Mouse (Mus musculus): Measurements from ENCODE around the gene Cggbp1. TPM values are rescaled to one million over a fixed set of nuclear protein-coding genes. Genes with fewer than 3 reads are reported as not detected.
"Not testable (repeated sequence)": the region's sequence is repeated elsewhere in the genome, so short reads cannot be mapped to it uniquely, and the experiment has no call there.

Cggbp1 gene
- total RNA-seq (2021): 10 to 100 TPM; 53.8 to 57.8 TPM

DNA sequence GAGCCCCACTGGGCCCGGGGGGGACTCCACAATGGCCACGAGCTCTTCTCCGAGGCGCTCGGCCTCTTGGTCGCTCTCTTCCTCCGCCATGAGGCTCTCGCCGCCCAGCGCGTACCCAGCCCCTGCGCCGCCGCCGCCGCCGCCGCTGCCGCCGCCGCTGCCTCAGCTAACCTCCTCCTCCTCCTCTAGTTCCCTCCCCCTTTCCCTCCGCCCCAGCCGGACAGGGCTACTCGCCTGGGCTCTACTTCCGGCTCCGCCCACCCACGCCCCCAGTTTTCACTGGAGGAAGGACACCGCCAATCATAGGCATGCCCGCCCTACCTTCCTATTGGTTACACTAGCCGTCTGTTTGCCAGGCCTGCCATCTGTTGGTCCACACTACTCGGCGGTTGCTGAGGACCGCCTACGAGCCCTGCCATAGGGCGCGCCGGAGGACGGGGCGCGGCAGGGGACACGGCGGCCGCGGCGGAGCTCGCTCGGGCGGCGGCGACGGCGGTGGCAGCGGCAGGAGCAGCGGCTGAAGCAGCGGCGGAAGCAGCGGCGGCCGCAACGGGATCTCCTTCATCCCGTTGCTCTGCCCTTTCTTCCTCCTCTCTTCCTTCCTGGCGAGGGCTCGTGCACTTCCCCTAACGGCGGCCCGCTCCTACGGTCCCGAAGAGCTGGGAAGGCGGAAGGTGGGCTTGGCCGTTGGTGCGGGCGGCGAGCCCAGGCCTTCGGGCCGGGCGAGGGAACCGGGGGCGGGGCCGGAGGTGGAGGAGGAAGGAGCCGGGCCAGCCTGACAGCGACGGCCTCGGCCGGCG lies at the start of gene Cggbp1, which contains the start of gene Zfp654:
Gene Cggbp1 (plus strand): TSS at position 434 of the 800 bp plus-strand sequence.
Gene Zfp654 (minus strand): TSS at position 90 of the 800 bp plus-strand sequence.
- DNase-seq (ENCODE audit: extremely low spot score in 1 of 2, low spot score in 1 of 2): peak; percentile 96 to 98

DNA sequence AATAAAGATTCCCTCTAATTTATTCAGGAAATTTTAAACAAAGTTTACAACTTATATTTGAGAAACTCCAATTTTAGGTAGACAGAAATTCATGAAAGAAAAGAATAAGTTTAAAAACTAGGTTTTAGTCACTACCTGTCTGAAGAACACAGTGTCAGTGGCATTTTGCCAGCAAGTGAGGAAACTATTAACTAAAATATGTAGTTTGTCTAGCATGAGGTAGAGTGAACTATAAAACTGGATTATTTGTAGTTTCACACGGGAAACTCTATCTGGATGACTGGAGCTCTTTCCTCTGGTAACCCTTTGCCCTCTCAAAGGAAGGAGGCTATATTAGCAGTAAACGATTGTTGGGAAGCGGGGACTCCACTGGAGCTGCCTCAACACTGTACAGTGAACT lies 48.8 kb upstream of the Cggbp1 start:
- no peak for DNase-seq (ENCODE audit: extremely low spot score in 1 of 2, low spot score in 1 of 2)

GRCm38 (mm10) chr16:64817094-64817765 lies 34.6 kb upstream of the Cggbp1 start:
- no peak for DNase-seq (ENCODE audit: extremely low spot score in 1 of 2, low spot score in 1 of 2)

GRCm38 (mm10) chr16:64823890-64824289 lies 27.9 kb upstream of the Cggbp1 start:
- no peak for DNase-seq (ENCODE audit: extremely low spot score in 1 of 2, low spot score in 1 of 2)

DNA sequence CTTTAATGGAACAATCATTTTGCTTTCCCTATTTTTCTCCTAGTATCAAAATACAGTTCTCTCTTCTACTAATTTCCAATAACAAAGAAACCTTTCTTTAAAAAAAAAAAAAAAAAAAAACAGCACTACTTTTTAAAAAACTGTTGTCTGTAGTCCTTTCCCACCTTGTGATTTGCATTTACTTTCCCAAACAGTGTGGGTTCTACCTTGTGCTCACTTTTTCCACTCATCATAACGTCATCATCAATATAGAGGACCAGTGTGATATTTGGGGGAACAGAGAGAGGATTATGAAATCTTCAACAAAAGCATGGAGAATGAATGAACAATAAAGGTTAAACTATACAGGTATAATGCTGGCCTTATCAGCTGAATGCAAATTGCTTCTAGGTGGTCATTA lies 27.3 kb upstream of the Cggbp1 start:
- no peak for DNase-seq (ENCODE audit: extremely low spot score in 1 of 2, low spot score in 1 of 2)

GRCm38 (mm10) chr16:64830291-64830690 lies 21.5 kb upstream of the Cggbp1 start:
- DNase-seq (ENCODE audit: extremely low spot score in 1 of 2, low spot score in 1 of 2): no peak

GRCm38 (mm10) chr16:64835996-64836545 lies 15.7 kb upstream of the Cggbp1 start:
- DNase-seq (ENCODE audit: extremely low spot score in 1 of 2, low spot score in 1 of 2): no peak

DNA sequence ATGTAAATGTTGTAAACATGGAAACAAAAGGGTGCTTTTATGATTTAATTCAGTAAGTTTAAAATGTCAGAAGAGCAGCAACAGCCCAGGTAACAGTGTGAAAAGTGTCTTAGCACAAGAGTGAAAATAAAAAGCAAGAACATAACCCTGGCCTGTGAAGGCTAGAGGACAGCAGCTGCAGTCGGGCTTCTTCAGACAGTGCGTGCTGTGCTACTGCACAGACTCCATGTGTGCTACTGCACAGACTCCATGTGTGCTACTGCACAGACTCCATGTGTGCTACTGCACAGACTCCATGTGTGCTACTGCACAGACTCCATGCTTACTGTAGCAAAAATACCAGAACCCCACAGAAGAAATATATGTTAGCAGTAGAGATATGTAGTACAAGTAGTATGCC lies 15.1 kb upstream of the Cggbp1 start:
- DNase-seq (ENCODE audit: extremely low spot score in 1 of 2, low spot score in 1 of 2): no peak

- no peak for DNase-seq (ENCODE audit: extremely low spot score in 1 of 2, low spot score in 1 of 2)
These were observed 10.1 kb upstream of the Cggbp1 start for GRCm38 (mm10) chr16:64841481-64842373.

GRCm38 (mm10) chr16:64842374-64842729 lies 9.4 kb upstream of the Cggbp1 start:
- no peak for DNase-seq (ENCODE audit: extremely low spot score in 1 of 2, low spot score in 1 of 2)

DNA sequence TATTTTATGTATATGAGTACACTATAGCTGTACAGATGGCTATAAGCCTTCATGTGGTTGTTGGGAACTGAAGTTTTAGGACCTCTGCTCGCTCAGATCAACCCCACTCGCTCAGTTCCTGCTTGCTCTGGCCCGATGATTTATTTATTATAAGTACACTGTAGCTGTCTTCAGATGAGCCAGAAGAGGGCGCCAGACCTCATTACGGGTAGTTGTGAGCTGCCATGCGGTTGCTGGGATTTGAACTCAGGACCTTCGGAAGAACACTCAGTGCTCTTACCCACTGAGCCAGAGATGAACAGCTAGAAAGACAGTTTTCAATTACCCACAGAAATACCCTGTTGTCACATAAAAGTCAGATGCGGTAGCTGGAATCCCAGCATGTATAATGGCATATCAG lies 5.8 kb upstream of the Cggbp1 start:
- no peak for DNase-seq (ENCODE audit: extremely low spot score in 1 of 2, low spot score in 1 of 2)

- DNase-seq (ENCODE audit: extremely low spot score in 1 of 2, low spot score in 1 of 2): peak in 1 of 2 experiments; percentile 25
These were observed 1.3 kb upstream of the Cggbp1 start for GRCm38 (mm10) chr16:64850287-64851084.

- peak in 1 of 2 experiments; percentile 32 for DNase-seq (ENCODE audit: extremely low spot score in 1 of 2, low spot score in 1 of 2)
These were observed 672 bp upstream of the Cggbp1 start for GRCm38 (mm10) chr16:64851085-64851562.

GRCm38 (mm10) chr16:64852441-64852871 lies 660 bp downstream of the Cggbp1 start:
- peak; percentile 19 to 22 for DNase-seq (ENCODE audit: extremely low spot score in 1 of 2, low spot score in 1 of 2)

DNA sequence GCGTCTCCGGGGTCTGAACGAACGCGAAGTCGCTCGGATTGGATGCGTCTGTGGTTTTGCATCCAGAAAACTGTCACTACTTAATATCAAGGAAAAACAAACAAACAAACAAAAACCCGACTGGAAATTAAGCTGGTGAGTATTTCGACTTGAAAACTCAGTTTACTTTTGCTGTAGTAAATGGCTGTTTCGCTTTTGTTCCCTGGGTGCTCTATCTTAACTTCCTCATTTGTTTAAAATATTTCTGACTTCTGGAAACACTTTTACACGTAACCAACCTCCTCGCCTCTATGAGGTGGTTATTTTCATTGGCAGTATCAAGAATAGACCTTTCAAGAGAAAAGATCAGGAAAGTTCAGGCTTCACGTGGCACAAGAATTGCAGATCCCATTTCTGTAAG lies 1.1 kb downstream of the Cggbp1 start:
- DNase-seq (ENCODE audit: extremely low spot score in 1 of 2, low spot score in 1 of 2): no peak

- no peak for DNase-seq (ENCODE audit: extremely low spot score in 1 of 2, low spot score in 1 of 2)
These were observed 5.2 kb downstream of the Cggbp1 start for GRCm38 (mm10) chr16:64856946-64857345.

GRCm38 (mm10) chr16:64865841-64866240 lies 14.0 kb downstream of the Cggbp1 start:
- DNase-seq (ENCODE audit: extremely low spot score in 1 of 2, low spot score in 1 of 2): not testable (repeated sequence)

GRCm38 (mm10) chr16:64868613-64869012 lies 16.8 kb downstream of the Cggbp1 start:
- no peak for DNase-seq (ENCODE audit: extremely low spot score in 1 of 2, low spot score in 1 of 2)

GRCm38 (mm10) chr16:64869621-64870020 lies 17.8 kb downstream of the Cggbp1 start:
- no peak for DNase-seq (ENCODE audit: extremely low spot score in 1 of 2, low spot score in 1 of 2)

All from layer of hippocampus, postnatal 25 days (tissue).